Mouse (Mus musculus) limb, embryonic 10.5 days (tissue): ENCODE measurements around the gene Fndc11. TPM values are rescaled to one million over a fixed set of nuclear protein-coding genes. Genes with fewer than 3 reads are reported as not detected.
"Not testable (repeated sequence)": the region's sequence is repeated elsewhere in the genome, so short reads cannot be mapped to it uniquely, and the experiment has no call there.

Source experiments
- DNase-seq: peaks from one replicate; pipeline ENCODE4 v3.0.0-alpha.2; 2017; ENCODE audit warnings: low spot score
- H3K27ac ChIP-seq: fragments of 300-500 bp; sonication (generic); 2 replicates; pipeline ENCODE4 v1.5.1; 2016; ENCODE audit warnings: mild to moderate bottlenecking
- H3K27me3 ChIP-seq: fragments of 300-500 bp; sonication (generic); 2 replicates; pipeline ENCODE4 v1.6.1; 2016; ENCODE audit warnings: low read depth, mild to moderate bottlenecking; ENCODE audit not compliant: poor library complexity, severe bottlenecking
- H3K36me3 ChIP-seq: fragments of 300-500 bp; sonication (generic); 2 replicates; pipeline ENCODE4 v1.6.1; 2016; ENCODE audit warnings: mild to moderate bottlenecking, moderate library complexity
- H3K4me1 ChIP-seq: fragments of 300-500 bp; sonication (generic); 2 replicates; pipeline ENCODE4 v1.6.1; 2016
- H3K4me3 ChIP-seq: fragments of 300-500 bp; sonication (generic); 2 replicates; pipeline ENCODE4 v1.5.1; 2016; ENCODE audit warnings: mild to moderate bottlenecking, moderate library complexity
- H3K9me3 ChIP-seq: fragments of 300-500 bp; sonication (generic); replicated peaks from 2 replicates; pipeline ENCODE4 v1.6.1; 2016; ENCODE audit warnings: mild to moderate bottlenecking
- WGBS: fragments of 180-500 bp; shearing (Covaris S2); methylation state at CpG from one replicate; pipeline ENCODE4 v1.1.7; 2016; 5-methylcytosine and 5-hydroxymethylcytosine counted together
- polyA plus RNA-seq: library from polyadenylated mRNA; unstranded; fragments of >200 nt; fragmentation: Nextera tagmentation; extraction: Ambion mirVana; gene quantifications from 2 replicates; pipeline ENCODE4 v1.2.1, GENCODE M21; 2016

Gene Fndc11
- 0.34 and 0.73 TPM in 2 replicates for polyA plus RNA-seq

- WGBS = 2% methylated on average over 25 of the region's 25 CpGs
- DNase-seq = peak; percentile 88
- Histone ChIP-seq H3K27ac (peak within 1 kb of the TSS; percentile 86), H3K36me3 (no peaks in the 10 kb centered on the region), H3K4me1 (peaks cover 28% of the 10 kb centered on the region), H3K9me3 (no peaks in the 10 kb centered on the region), H3K4me3 (peak within 1 kb of the TSS; percentile 47), H3K27me3 (peaks cover 7% of the 10 kb centered on the region)
Measured at GRCm38 (mm10) chr2:181219538-181220216, at the start of gene Fndc11. Fndc11 (plus strand) TSS chr2:181220013.

- Histone ChIP-seq H3K4me1 (no peaks in the 10 kb centered on the region), H3K9me3 (no peaks in the 10 kb centered on the region), H3K27ac (no peak overlapping the region), H3K4me3 (no peak overlapping the region), H3K27me3 (no peaks in the 10 kb centered on the region), H3K36me3 (no peaks in the 10 kb centered on the region)
- 86% methylated on average over 3 of the region's 3 CpGs for WGBS
- DNase-seq = no peak
Measured at GRCm38 (mm10) chr2:181174646-181175045, 45.2 kb upstream of the Fndc11 start.

- no peak for DNase-seq
- Histone ChIP-seq H3K27ac (no peak overlapping the region), H3K9me3 (no peaks in the 10 kb centered on the region), H3K36me3 (no peaks in the 10 kb centered on the region), H3K27me3 (no peaks in the 10 kb centered on the region), H3K4me3 (no peak overlapping the region), H3K4me1 (no peaks in the 10 kb centered on the region)
- WGBS = 81% methylated on average over 3 of the region's 3 CpGs
Measured at GRCm38 (mm10) chr2:181178015-181178414, 41.8 kb upstream of the Fndc11 start.

GRCm38 (mm10) chr2:181178471-181178870 is 41.3 kb upstream of the Fndc11 start:
- Histone ChIP-seq H3K27me3 (no peaks in the 10 kb centered on the region), H3K4me3 (no peak overlapping the region), H3K36me3 (no peaks in the 10 kb centered on the region), H3K9me3 (no peaks in the 10 kb centered on the region), H3K27ac (no peak overlapping the region), H3K4me1 (no peaks in the 10 kb centered on the region)
- 88% methylated on average over 5 of the region's 5 CpGs for WGBS
- DNase-seq = no peak

- Histone ChIP-seq H3K36me3 (no peaks in the 10 kb centered on the region), H3K27me3 (no peaks in the 10 kb centered on the region), H3K4me1 (no peaks in the 10 kb centered on the region), H3K4me3 (no peak overlapping the region), H3K9me3 (no peaks in the 10 kb centered on the region), H3K27ac (no peak overlapping the region)
- no peak for DNase-seq
- 79% methylated on average over 6 of the region's 6 CpGs for WGBS
Measured at GRCm38 (mm10) chr2:181180898-181181297, 38.9 kb upstream of the Fndc11 start.

DNA sequence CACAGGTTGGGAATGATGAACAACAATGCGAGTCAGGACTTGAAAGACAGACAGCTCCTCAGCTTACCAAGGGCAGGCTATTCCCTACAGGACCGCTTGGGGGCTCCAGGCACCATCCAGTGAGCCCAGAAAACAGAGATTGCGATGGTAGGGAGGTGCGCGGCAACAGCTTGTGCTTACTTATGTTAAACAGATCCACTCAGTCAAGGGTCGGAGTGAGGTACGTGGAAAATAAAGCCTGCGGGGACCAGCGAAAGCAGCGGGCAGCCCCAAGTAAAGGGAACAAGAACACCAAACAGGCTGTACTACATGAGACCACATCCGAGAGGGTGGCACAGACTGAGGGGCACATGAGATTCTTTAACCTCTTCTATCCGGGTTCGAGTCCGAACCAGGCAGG is 33.2 kb upstream of the Fndc11 start:
- no peaks in the 10 kb centered on the region for H3K9me3 ChIP-seq
- peak overlapping the region; percentile 68 for H3K4me3 ChIP-seq
- H3K27me3 ChIP-seq = no peaks in the 10 kb centered on the region
- H3K4me1 ChIP-seq = peaks cover 16% of the 10 kb centered on the region
- WGBS = under 1% methylated on average over 14 of the region's 14 CpGs
- peaks cover 15% of the 10 kb centered on the region for H3K36me3 ChIP-seq
- DNase-seq = peak; percentile 86
- peak overlapping the region; percentile 98 for H3K27ac ChIP-seq

- H3K27me3 ChIP-seq = no peaks in the 10 kb centered on the region
- no peaks in the 10 kb centered on the region for H3K9me3 ChIP-seq
- DNase-seq = peak; percentile 90
- H3K36me3 ChIP-seq = peaks cover 15% of the 10 kb centered on the region
- H3K27ac ChIP-seq = peak within 1 kb of the TSS; percentile 98
- H3K4me3 ChIP-seq = peak within 1 kb of the TSS; percentile 68
- H3K4me1 ChIP-seq = peaks cover 16% of the 10 kb centered on the region
- under 1% methylated on average over 64 of the region's 64 CpGs for WGBS
Measured at GRCm38 (mm10) chr2:181187121-181188000, 32.5 kb upstream of the Fndc11 start, which contains the start of gene Ppdpf. Ppdpf (plus strand) TSS chr2:181187247.

GRCm38 (mm10) chr2:181188681-181189080 is 31.1 kb upstream of the Fndc11 start:
- H3K9me3 ChIP-seq = no peaks in the 10 kb centered on the region
- no peaks in the 10 kb centered on the region for H3K27me3 ChIP-seq
- H3K36me3 ChIP-seq = peaks cover 15% of the 10 kb centered on the region
- peak overlapping the region; percentile 98 for H3K27ac ChIP-seq
- DNase-seq = peak; percentile 38
- peaks cover 16% of the 10 kb centered on the region for H3K4me1 ChIP-seq
- peak overlapping the region; percentile 68 for H3K4me3 ChIP-seq
- 53% methylated on average over 2 of the region's 2 CpGs for WGBS

GRCm38 (mm10) chr2:181189321-181189720 is 30.5 kb upstream of the Fndc11 start:
- Histone ChIP-seq H3K4me1 (peaks cover 16% of the 10 kb centered on the region), H3K27ac (no peak overlapping the region; the same call in 1 of the 2 replicates), H3K9me3 (no peaks in the 10 kb centered on the region), H3K36me3 (peaks cover 15% of the 10 kb centered on the region), H3K27me3 (no peaks in the 10 kb centered on the region), H3K4me3 (no peak overlapping the region; the same call in 1 of the 2 replicates)
- DNase-seq = no peak
- 89% methylated on average over 1 of the region's 1 CpGs for WGBS

DNA sequence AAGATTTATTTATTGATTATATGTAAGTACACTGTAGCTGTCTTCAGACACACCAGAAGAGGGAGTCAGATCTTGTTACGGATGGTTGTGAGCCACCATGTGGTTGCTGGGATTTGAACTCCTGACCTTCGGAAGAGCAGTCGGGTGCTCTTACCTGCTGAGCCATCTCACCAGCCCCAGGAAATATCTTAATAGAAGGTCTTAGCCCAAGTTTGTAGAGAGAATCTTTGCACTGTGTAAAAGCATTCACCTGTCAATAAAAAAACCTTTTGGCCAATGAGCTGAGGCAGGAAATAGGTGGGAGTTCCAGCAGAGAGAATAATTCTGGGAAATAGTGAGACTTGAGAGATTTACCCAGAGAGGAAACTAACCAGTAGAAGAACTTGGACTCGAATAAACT is 28.4 kb upstream of the Fndc11 start:
- not testable (repeated sequence) for DNase-seq, H3K4me3 ChIP-seq, H3K27me3 ChIP-seq, H3K9me3 ChIP-seq, H3K27ac ChIP-seq
- peaks cover 15% of the 10 kb centered on the region for H3K36me3 ChIP-seq
- H3K4me1 ChIP-seq = peaks cover 16% of the 10 kb centered on the region
- WGBS = 81% methylated on average over 4 of the region's 4 CpGs

DNA sequence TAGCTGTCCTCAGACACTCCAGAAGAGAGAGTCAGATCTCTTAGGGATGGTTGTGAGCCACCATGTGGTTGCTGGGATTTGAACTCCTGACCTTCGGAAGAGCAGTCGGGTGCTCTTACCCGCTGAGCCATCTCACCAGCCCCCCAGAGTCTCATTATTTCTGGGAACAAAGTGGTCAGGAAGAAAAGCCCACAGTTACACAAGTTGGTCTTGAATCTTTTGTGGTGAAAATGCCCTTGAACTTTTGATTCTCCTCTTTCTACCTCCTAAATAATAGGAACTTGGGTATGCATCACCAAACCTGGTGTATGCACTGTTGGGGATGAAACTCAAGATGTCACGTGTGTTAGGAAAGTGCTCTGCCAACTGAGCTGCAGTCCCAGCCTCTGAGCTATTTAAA is 27.9 kb upstream of the Fndc11 start:
- DNase-seq = no peak
- Histone ChIP-seq H3K4me3 (no peak overlapping the region), H3K36me3 (peaks cover 15% of the 10 kb centered on the region), H3K9me3 (no peaks in the 10 kb centered on the region), H3K27me3 (no peaks in the 10 kb centered on the region), H3K4me1 (peaks cover 16% of the 10 kb centered on the region), H3K27ac (no peak overlapping the region)
- WGBS = 71% methylated on average over 4 of the region's 4 CpGs

DNA sequence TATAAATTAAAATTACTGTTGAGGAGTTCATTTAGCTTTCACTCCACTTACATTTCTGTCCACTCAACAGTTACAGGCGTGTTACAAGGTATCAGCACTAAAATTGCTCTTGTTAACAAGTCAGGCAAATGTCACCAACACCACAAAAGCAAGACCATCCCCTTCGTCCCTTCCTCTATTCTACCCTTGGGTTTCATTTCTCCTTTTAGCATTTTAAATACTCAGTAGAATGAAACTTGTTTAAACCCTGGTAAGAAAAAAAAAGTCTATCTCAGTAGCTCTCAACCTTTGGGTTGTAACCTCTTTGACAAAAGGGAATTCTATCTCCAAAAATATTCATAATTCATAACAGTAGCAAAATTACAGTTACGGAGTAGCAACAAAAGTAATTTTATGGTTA is 26.8 kb upstream of the Fndc11 start:
- 84% methylated on average over 3 of the region's 3 CpGs for WGBS
- Histone ChIP-seq H3K27me3 (no peaks in the 10 kb centered on the region), H3K9me3 (no peaks in the 10 kb centered on the region), H3K4me1 (peaks cover 15% of the 10 kb centered on the region), H3K4me3 (no peak overlapping the region), H3K36me3 (peaks cover 15% of the 10 kb centered on the region), H3K27ac (no peak overlapping the region)
- no peak for DNase-seq
